Mouse (Mus musculus): ENCODE data around the gene Eif3l.

The Eif3l gene

GRCm38 (mm10) chr15:79139640-79140039, 64.7 kb downstream of the Eif3l start:
- in situ Hi-C loops (cut with MboI; ENCODE audit: low pct_unique_long_range_greater_than_20kb in 1 of 2, low sequenced_read_pairs in 2 of 2, unreplicated experiment in 1 of 2), result no loop called here

GRCm38 (mm10) chr15:79140866-79141565, 66.0 kb downstream of the Eif3l start, which contains the start of the genes Polr2f and 1700088E04Rik:
Gene Polr2f, plus strand, starts transcription at chr15:79141009.
Gene 1700088E04Rik, minus strand, starts transcription at chr15:79141253.
- in situ Hi-C loops (cut with MboI; ENCODE audit: low pct_unique_long_range_greater_than_20kb in 1 of 2, low sequenced_read_pairs in 2 of 2, unreplicated experiment in 1 of 2), result no loop called here

- in situ Hi-C loops (cut with MboI; ENCODE audit: low pct_unique_long_range_greater_than_20kb in 1 of 2, low sequenced_read_pairs in 2 of 2, unreplicated experiment in 1 of 2), result no loop called here
Measured at GRCm38 (mm10) chr15:79141566-79141917, 66.6 kb downstream of the Eif3l start.

- in situ Hi-C loops (cut with MboI; ENCODE audit: low pct_unique_long_range_greater_than_20kb in 1 of 2, low sequenced_read_pairs in 2 of 2, unreplicated experiment in 1 of 2), result no loop called here
Measured at GRCm38 (mm10) chr15:79143316-79143715, 68.3 kb downstream of the Eif3l start.
